Mouse (Mus musculus) thymus, postnatal 0 days (tissue): ENCODE results near the gene Usp49. TPM values are rescaled to one million over a fixed set of nuclear protein-coding genes. Genes with fewer than 3 reads are reported as not detected.
A peak's percentile ranks its signal among the peaks of the same experiment; 100 is the strongest.
"Not testable (repeated sequence)": the region's sequence is repeated elsewhere in the genome, so short reads cannot be mapped to it uniquely, and the experiment has no call there.

Experiments
- DNase-seq: peaks from one replicate; pipeline ENCODE4 v3.0.0-alpha.2; 2015; ENCODE audit warnings: low spot score
- polyA plus RNA-seq: library from polyadenylated mRNA; unstranded; fragments of >200 nt; fragmentation: Nextera tagmentation; extraction: Ambion mirVana; gene quantifications from 2 replicates; pipeline ENCODE4 v1.2.1, GENCODE M21; 2015

Gene Usp49
- polyA plus RNA-seq, 1 experiment from 2014 or later: 4.6 TPM

DNA sequence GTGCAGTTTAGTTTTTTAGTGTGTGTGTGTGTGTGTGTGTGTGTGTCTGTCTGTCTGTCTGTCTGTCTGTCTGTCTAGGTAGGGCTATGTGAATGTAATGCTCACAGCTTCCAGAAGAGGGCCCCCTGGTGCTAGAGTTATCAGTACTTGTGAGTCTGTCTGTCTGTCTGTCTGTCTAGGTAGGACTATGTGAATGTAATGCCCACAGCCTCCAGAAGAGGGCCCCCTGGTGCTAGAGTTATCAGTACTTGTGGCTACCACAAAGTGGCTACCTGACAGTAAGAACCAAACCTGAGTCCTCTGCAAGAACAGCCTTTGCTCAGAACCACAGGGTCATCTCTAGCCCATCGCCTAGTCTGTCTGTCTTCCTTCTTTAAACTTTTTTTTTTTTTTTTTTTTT, 16.2 kb downstream of the Usp49 start:
- DNase-seq: peak; percentile 73

DNA sequence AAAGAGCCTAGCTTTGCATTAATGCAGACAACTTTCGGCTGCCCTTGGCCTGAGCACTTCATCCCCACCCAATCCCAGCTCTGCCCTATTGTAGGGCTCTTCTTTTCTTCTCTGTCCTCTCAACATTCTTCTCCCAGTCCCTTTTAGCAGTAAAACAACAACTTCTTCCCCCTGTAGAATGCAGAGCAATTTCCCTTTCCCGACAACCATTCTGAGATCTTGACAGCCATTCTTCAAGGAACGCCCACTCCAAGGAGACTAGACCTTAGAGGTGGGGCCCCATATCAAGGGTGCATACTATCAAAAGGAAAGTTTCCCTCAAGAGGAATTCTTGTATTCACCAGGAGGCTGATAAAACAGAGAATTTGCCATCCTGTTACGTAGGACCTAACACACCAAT, 18.5 kb downstream of the Usp49 start:
- no peak for DNase-seq

DNA sequence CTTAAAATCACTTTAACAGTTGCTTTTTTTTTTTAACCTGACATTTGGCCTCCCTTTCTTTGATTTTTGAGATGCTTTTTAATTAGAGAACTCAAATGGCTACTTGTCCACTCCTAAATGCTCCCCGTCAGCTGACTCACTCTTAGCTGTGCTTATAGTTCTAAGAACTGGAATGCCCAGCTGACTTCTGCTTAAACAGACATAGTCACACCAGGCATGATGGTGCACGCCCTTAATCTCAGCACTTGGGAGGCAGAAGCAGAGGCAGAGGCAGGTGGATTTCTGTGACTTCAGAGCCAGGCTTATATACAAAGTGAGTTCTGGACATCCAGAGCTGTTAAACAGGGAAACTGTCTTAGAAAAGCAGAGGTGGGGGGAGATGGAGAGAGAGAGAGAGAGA, 21.5 kb downstream of the Usp49 start:
- DNase-seq: no peak

DNA sequence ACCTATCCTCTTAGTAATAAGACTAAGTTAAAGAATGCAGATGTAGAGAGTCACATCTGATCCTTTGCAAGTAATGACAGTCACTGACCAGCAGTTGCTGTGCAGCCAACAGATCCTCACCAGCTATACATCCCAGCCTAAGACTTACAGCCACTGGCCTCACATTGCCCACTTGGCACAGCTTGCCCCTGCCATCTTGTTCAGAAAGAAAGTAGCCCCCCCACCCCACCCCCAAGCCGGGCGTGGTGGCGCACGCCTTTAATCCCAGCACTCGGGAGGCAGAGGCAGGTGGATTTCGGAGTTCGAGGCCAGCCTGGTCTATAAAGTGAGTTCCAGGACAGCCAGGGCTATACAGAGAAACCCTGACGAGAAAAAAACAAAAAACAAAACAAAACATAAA, 23.9 kb downstream of the Usp49 start:
- DNase-seq: not testable (repeated sequence)

DNA sequence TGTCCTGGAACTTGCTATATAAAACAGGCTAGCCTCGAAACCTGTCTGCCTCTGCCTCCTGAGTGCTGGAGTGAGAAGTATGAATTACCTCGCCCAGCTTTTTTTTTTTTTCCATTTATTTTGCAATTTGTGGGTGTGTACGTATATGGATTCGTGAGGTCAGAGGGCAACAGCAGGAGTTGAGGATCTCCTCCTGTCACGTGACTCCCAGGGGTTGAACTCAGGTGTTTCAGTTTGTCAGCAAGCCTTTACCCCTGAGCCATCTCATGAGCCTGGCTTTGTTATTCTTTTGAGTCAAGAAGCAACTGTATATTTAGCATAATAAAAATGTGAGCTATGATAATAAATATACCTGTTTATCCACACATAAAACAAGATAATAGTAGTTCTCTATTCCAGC, 25.2 kb downstream of the Usp49 start:
- no peak for DNase-seq

DNA sequence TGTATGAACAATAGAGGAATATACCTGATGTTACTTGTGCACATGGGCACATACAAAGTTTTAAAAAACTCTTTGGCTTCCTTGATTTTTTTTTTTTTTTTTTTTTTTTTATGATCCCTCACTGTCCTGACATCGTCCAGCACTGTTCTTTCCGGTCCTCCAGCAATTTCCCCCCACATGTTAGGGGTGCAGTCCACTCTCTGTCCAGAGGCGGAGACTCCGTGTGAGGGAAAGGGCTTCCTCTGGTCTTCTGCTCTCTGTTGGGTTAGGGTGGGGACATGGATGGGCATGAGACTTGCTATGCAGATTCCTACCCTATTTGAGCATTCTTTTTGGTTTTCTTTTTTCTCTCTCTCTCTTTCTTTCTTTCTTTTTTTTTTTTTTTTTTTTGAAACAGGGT, 27.4 kb downstream of the Usp49 start:
- DNase-seq: no peak

DNA sequence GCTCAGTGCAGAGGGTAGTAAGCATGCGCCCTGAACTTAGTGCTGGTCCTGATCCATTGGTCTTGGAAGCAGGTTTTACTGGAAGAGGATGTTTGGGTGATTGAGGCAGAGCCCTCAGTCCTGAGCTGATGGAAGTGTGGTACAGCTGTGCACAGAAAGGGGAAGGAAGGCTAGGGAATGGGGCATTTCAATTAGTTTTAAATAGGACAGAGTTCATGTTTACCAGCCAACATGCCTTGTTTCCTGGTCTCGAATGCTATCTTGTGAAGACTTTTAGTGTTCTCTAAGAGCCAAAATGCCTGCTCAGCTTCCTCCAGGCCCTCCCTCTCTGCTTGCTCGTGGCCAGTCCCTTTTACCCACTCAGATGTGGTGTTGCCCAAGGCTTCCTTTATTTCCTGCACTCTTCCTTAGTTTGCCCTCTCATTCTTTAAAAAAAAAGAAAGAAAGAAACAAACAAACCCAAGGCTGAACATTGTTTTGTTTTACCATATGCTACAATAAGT, 28.3 kb downstream of the Usp49 start:
- DNase-seq: no peak

DNA sequence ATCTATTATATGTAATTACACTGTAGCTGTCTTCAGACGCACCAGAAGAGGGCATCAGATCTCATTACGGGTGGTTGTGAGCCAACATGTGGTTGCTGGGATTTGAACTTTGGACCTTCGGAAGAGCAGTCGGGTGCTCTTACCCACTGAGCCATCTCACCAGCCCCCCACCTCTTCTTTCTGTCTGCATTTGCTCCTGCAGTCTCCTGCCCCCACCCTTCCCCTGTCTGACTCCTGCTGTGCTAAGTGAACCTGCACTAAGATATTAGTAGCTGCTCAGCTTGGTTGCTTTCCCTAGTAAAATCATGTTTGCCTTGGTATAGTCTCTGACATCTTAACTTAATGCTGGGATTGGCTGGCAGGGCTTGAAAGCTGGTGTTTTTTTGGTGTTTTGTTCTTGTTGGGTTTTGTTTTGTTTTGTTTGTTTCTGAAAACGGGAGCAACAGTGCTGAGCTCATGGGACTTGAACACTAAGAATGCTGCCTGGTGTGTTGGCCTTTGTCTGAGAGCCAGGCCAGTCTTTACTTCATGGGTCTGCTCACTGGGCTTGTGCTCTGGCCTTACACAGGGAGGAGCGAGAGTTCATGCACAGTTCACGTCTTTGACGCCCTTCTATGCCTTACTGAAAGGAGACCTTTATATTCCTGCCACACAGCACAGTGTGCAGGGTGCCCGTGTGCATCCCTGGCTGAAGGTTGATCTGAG, 32.7 kb downstream of the Usp49 start:
- DNase-seq: no peak

DNA sequence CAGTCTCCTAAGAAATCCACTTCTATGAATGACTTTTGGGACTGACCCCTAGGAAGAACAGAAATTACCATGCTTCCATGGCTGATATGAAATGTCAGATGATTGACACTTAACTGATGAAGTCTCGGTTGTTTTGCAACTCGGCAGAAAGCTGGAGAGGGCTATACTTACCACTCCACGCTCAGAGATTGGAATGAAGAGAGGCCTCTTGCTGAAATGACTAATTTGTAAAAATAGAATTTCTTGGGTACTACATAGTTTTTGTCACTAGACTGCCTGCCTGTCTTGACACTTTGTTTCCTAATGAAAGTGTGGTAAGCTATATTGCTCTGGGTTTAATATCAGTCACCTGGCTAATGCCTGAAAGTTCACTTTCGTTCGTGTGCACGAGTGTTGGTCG, 34.0 kb downstream of the Usp49 start:
- no peak for DNase-seq

DNA sequence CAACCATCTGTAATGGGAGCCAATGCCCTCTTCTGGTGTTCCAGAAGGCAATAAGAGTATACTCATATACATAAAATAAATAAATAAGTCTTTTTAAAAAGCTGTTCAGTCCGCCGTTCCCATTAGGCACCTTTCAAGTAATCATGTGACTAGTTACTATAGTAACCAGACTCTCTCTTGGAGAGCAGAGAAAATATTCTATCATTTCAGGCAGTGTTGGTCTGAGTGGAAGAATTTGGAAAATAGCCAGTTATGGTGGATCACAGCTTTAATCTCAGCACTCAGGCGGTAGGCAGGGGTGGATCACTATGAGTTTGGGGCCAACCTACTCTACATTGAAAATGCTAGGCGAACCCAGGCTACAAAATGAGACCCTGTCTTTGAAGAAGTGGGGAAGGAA, 38.7 kb downstream of the Usp49 start:
- DNase-seq: no peak

DNA sequence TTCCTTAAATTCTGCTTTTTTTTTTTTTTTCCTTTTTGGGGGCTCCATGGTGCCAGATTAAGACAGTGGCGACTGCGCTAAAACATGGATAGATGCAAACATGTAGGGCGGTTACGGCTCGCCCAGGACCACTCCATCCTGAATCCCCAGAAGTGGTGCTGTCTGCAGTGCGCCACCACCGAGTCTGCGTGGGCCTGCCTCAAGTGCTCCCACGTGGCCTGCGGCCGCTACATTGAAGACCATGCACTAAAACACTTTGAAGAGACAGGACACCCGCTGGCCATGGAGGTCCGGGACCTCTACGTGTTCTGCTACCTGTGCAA, 41.5 kb downstream of the Usp49 start:
- DNase-seq: no peak

DNA sequence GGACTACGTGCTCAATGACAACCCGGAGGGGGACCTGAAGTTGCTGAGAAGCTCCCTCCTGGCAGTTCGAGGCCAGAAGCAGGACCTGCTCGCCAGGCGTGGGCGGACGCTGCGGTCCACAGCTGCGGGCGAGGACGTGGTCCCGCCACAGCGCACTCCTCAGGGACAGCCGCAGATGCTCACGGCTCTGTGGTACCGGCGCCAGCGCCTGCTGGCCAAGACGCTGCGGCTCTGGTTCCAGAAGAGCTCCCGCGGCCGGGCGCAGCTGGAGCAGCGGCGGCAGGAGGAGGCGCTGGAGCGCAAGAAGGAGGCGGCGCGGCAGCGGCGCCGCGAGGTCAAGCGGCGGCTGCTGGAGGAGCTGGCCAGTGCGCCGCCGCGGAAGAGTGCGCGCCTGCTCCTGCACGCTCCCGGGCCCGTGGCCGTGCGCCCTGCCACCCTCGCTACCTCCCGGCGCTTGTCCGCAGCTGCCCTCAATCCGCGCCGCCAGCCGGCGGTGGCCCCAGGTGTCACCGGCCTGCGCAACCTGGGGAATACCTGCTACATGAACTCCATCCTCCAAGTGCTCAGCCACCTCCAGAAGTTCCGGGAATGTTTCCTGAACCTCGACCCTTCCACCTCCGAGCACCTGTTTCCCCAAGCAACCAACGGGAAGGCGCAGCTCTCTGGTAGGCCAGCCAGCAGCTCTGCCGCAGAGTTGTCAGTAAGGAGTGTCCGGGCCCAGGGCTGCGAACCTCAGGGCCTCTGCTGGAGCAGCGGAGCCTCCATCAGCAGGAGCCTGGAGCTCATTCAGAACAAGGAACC, 42.0 kb downstream of the Usp49 start:
- peak; percentile 12 for DNase-seq

DNA sequence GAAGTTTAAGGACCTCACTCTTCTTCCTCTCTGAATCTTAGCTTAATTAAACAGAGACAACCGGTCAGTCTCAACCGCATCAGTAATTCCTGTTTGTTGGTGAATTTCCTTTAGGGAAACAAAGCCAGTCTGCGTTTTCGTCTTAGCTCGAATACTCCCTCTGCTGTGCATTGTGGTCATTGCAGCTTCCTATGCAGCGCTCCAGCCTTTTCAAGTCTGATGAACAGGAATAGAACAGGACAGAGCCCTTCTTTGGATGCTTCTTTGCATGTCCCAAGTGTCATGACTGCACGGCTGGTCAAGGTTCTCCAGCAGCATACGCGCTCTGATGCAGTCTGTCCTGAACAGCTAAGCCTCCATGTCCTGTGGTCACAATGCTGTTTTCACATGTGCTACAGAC, 46.1 kb downstream of the Usp49 start:
- DNase-seq: peak; percentile 60

DNA sequence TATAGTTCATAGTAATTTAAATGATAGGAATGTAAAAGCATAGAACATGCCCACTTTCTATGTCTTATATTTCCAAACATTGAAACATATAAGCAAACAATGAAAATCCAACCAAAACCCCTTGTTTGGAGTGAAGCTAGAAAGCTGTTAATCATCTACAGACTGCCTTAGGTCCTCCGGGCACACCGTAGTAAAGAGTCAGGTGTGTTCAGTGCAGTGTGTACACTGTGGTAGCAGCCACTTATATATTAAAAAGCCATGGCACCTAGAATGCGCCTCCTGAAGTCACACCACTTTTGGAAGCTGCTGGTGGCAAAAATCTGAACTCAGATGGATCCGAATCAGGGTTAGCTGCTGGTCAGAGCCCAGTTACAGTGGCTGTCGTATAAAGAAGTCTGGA, 47.7 kb downstream of the Usp49 start:
- no peak for DNase-seq

DNA sequence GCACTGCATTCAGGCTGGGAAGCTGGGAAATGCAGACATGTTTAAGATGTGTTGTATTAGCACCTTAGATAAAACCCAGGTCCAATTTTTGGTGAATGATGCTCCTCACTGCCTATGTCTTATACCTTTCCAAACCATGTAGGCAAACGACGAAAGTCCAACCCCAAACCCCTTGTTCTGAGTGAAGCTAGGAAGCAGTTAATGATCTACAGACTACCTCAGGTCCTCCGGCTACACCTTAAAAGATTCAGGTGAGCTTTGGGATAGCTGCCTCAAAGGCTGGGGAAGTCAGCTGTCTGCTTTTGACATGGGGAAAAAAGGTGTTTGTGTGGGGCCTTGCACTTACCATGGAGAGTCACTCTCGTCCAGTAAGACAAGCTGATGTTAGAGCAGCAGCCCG, 48.2 kb downstream of the Usp49 start:
- DNase-seq: no peak

DNA sequence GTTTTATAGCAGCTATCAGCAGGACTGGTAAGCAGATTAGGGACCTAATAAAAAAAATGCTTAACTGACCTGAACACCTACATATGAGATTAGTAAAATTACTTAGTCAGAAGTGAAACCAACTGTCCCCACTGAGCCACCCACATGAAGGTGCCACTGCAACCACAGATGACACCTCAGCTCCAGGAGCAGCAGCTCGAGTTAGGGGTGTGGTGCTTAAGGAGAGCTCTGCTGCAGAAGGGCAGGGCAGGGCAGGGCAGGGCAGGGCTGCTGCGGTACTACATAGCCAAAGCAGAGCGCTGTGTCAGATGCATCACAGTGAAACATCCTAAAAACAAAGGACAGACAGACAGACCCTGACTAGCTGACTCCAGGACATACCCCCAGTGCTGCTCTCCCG, 52.3 kb downstream of the Usp49 start:
- no peak for DNase-seq

DNA sequence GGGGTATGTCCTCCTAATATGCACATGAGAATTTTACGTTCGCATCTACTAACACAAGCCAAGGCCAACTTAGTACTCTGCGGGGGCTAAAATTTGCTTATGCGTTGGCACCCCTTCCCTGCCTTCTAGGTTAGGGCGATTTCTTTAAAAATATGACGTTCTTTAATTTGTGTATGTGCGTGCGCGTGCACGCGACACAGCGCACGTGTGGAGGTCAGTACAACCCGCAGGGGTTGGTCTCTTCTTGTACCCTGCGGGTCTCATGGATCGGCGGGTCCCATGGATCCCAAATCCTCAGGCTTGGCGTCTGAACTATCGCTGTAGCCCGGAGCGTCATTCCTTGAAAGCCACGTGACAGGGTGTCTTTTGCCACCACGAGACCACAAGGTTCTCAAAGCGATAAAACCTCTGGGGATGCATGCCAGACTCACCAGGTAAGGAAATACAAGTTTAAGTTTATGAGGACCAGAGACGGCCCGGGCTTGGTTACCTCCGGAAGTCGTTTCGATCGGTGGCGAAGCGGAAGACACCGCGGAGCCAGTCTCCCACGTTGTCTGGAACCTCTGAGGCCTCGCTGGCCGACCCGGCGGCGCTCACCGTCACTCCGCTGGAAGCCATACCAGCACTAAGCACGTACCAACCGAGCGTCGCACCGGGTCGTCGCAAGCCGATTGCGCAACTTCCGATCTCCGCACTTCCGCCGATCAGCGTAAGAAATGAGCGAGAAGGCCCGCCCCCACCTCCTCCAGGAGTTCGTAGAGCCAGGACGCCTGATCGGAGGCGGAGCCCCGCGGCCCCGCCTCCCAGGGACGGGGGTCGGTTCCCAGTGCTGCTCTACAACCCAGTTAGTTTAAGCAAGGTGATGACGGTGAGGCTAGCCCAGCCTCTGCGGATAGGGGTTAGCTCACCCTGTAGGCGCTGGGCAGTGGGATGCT, 57.2 kb downstream of the Usp49 start:
- DNase-seq: peak; percentile 97

DNA sequence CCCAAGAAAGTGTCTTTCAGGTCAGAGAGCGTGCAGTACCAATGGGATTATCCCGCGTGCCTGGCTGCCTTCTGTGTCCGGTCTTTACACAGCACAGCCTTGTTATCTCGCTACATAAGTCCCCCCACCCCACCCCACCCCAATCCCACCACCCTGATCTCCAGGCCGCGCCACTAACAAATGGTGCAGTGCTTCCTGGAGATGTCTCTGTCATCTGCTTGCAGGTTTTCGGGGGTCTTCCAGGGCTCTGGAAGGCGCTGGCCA, 57.8 kb downstream of the Usp49 start, which contains the start of gene Tomm6:
Gene Tomm6 (minus strand): TSS at position 43 of the 264 bp plus-strand sequence.
- no peak for DNase-seq

DNA sequence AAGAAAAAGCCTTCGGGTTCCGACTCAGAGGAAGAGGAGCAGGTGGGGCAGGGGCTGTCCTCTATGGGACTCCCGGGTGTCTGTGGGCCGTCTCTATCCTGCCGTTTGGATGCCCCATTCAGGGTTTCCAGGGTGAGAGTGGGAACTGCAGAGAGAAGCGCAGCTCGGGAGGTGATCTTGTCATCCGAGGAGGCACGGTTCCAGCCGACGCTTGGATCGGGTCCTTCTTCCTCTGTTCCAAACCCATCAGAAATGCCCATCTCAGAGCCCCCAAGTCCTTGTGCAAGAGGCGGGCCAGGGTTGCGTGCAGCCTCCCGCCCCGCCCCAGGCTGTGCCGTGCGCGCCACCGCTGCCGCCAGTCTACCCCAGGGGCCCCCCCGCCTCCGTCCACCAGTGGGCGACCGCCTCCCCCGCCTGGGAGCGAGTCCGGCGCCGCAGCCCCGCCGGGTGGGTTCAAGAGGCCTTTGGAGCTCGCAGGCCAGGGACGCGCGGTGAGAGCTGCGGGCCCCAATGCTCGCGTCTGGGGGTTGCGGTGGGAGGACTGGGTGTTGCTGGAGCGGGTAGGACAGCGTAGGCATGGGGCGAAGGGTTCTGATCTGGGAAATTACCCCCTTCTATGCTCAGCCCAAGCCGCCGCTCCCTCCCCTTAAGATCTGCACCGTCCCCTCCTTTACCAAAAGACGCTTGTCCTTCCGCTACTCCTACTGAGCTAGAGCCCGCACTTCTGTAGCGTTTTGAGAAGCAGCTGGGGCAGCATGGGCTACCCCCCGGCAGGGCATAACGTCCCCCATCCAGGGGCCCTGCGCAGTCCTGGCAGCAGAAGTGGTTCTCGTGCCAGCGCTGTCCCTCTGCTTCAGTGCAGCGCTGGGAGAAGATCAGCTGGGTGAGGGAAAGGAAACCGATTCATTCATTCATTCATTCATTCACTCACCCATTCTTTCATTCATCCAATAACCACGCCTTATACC, 58.4 kb downstream of the Usp49 start, which contains the start of gene Frs3:
Gene Frs3 (plus strand): TSS at position 423 of the 968 bp plus-strand sequence.
- peak; percentile 49 for DNase-seq

DNA sequence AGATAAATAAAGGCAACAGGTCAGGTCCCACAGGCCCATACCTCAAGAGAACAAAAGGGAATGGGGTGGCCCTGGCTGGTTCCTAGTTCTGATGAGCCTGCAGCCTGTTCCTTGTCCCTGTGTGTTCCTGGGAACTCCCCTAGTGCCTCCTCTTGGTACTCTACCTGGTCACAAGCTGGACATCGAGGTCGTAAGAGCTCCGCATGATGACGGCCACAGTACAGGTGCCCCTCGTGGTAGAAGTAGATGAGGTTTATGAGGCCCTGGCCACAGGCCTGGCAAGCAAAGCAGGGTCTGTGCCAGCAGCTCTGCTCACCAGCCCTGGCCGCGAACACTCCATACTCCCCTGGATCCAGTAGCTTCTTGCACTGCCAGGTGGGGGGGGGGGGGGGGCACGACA, 59.4 kb downstream of the Usp49 start:
- DNase-seq: no peak

DNA sequence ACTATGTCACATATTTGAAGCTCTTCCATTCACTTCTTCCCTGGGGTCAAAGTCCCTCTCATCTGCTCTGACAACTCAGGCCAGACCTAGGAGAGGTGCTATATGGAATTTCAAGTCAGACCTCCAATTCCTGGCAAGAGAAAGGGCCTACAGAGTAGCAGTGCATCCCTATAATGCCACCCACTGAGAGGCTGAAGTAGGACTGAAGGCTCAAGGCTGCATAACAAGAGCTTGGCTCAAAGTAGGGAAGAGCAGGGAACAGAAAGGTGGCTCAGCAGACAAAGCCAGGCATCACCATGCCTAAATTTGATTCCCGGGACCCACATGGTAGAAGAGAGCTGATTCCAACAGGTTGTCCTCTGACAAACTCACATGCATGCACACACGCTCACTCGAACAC, 61.2 kb downstream of the Usp49 start:
- DNase-seq: no peak
